Mouse (Mus musculus) right cerebral cortex, postnatal 25 days (tissue): Measurements from ENCODE around the gene Slc41a1.

ENCODE experiments used
- DNase-seq: peaks from one replicate; pipeline ENCODE4 v3.0.0; 2022

The Slc41a1 gene

DNA sequence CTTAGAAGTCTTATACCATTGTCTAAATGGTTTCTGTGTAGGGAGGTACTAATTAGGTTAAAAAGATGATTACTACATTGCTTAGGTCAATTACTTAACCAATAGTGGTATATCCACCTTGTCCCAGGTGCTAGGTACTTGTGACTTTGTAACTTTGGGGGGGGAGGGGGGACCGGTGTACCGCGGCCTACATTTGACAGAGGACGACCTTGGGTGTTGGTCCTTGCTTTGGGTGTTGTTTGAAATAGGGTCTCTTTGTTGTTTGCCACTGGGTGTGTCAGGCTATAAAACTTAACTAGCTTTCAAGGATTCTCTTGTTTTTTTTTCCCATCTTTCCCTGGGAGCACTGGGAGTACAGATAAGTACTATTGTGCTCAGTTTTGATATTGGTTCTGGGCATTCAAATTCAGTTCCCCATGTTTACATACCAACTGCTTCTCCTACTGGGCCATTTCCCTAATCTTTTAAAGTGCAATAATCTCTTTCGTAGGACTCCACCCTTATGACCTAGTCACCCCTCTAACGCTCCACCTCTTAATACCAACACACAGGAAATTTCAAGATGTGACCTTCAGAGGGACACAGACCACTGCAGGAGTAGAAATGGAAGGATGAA lies 62.9 kb downstream of the Slc41a1 start:
- DNase-seq = no peak

DNA sequence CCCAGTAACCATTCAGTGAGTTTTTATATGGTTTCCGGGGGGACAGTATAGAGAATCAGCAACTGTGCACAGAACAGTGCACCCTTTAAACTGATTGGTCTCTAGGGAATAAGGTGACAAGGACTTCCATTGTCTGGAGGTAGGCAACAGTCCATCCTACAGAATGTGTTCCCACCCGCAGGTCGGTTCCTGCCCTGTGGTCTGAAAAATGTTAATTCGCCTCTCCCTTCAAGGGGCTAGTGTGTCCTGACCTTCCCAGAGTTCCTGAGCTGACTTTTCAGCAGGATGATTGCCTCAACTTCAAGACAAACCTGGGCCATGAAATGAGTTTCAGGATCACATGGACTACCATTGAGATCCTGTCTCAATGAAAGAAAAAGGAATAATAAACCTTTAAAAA lies 64.1 kb downstream of the Slc41a1 start:
- DNase-seq = no peak
